13 mouse cellular contexts compared by ENCODE assay signal in genomic region chr2:167574814-167575213, GRCm38 (mm10). TPM values are rescaled to one million over a fixed set of nuclear protein-coding genes. Genes with fewer than 3 reads are reported as not detected.
DNase-seq lines count a peak whose midpoint lies in the region; ATAC-seq lines count a peak whose summit lies in the region.
"Had no signal": no experiment of that assay in that cellular context is flagged by ENCODE, and none has a peak within 500 bp of the region (broad histone marks: within the 10 kb centered on the region; RNA-seq: fewer than 3 reads in every experiment).

No protein-coding gene starts in this region.

- no peak overlapping the region for H3K27ac ChIP-seq in forebrain, embryonic 15.5 days (replicated peaks)
- H3K27ac ChIP-seq: intestine, embryonic 15.5 days had no signal

- no peaks in the 10 kb centered on the region for H3K36me3 ChIP-seq in forebrain, embryonic 15.5 days
- H3K36me3 ChIP-seq: G1E; intestine, embryonic 15.5 days had no signal

- H3K9me3 ChIP-seq in forebrain, embryonic 15.5 days: no peaks in the 10 kb centered on the region
- H3K9me3 ChIP-seq: G1E; intestine, embryonic 15.5 days had no signal

- H3K27me3 ChIP-seq in forebrain, embryonic 15.5 days: no peaks in the 10 kb centered on the region
- H3K27me3 ChIP-seq: intestine, embryonic 15.5 days had no signal

- ATAC-seq in forebrain, embryonic 15.5 days (replicated peaks): no peak
- ATAC-seq: intestine, embryonic 15.5 days had no signal

- peak; percentile 61 for DNase-seq in urinary bladder, postnatal 25 days (ENCODE audit: low spot score)
- DNase-seq in urinary bladder, postnatal 10 days (ENCODE audit: low spot score): no peak
- peak; percentile 100 for DNase-seq in fibroblast of lung, adult 2 months (ENCODE audit: low read depth)
- DNase-seq in heart, postnatal 25 days (ENCODE audit: low spot score): peak; percentile 83
- peak; percentile 67 to 79 for DNase-seq in urinary bladder, postnatal 4 days (ENCODE audit: low spot score in 2 of 2)
- DNase-seq in thymus, adult 18-20 months: no peak
- no peak for DNase-seq in spleen, postnatal 4 days (ENCODE audit: low spot score in 2 of 2)
- DNase-seq: embryo, embryonic 11 days; thymus, postnatal 14 days had no signal

- H3K9ac ChIP-seq in forebrain, embryonic 15.5 days (replicated peaks): no peak overlapping the region
- H3K9ac ChIP-seq: intestine, embryonic 15.5 days had no signal

- intact Hi-C loops in heart, postnatal 25 days (cut with DNase I): no loop called here

- no peak overlapping the region for H3K4me2 ChIP-seq in forebrain, embryonic 15.5 days (replicated peaks)
- H3K4me2 ChIP-seq: intestine, embryonic 15.5 days had no signal

- no peaks in the 10 kb centered on the region for H3K4me1 ChIP-seq in forebrain, embryonic 15.5 days

- WGBS in forebrain, embryonic 15.5 days: 62% methylated on average over 9 of the region's 9 CpGs

- H3K4me3 ChIP-seq in forebrain, embryonic 15.5 days: no peak overlapping the region
- H3K4me3 ChIP-seq: intestine, embryonic 15.5 days had no signal

RNA-seq across cellular contexts. Expression of gene Snai1, which starts 36.8 kb away (rescaled TPM):
- 1 to 10 TPM; 2.0 to 2.8 TPM for total RNA-seq in heart, postnatal 25 days (2021)
- 2.1 and 2.7 TPM in 2 replicates for polyA plus RNA-seq in forebrain, embryonic 15.5 days (2015; fragmentation: Nextera tagmentation; extraction: Ambion mirVana)
- total RNA-seq: G1E; monocyte, adult 5-6 weeks had no signal
- polyA plus RNA-seq: G1E had no signal

RNA-seq across cellular contexts. Expression of gene Ube2v1, which starts 57.1 kb away (rescaled TPM):
- total RNA-seq in heart, postnatal 25 days (2021): 100 to 1,000 TPM in 1 of 2 experiments, 10 to 100 TPM in 1; 99.3 to 105 TPM
- 267 and 269 TPM in 2 replicates for polyA plus RNA-seq in forebrain, embryonic 15.5 days (2015; fragmentation: Nextera tagmentation; extraction: Ambion mirVana)

Comparison
In these comparisons a context has a peak if more than half of its experiments do, and no peak if none do; other contexts are left out.
1. DNase-seq: peak in urinary bladder, postnatal 25 days (single experiment), fibroblast of lung, adult 2 months (single experiment), heart, postnatal 25 days (single experiment) and urinary bladder, postnatal 4 days (2 of 2); none in urinary bladder, postnatal 10 days (single experiment), thymus, adult 18-20 months (0 of 2) and spleen, postnatal 4 days (0 of 2).